Mouse (Mus musculus): ENCODE measurements at regions not wholly inside any gene's neighbourhood (a gene's known extent, or its start where the extent isn't known, plus 50 kb on each side); places are given as distances from the start of the nearest gene placed in this dataset.

DNA sequence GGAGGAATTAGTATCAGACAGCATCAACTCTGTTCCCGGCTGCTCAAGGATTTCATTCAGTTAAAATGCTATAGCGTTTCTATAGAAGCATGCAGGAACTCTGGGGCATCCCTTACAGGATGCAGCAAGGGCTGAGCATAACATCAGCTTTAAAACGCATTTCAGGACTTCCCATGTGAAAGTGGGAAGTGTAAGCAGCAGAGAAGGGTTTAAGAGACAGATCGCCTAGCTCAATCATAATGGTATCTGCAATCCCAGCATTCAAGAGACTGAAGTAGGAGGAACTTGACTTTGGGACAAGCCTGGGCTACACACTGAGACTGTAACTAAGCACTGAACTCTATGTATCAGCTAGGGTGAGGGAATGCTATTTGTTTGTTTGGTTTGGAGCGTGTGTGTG, 96.2 kb upstream of the Arhgap32 start:
- Histone ChIP-seq H3K9ac (ENCODE audit: low read depth, low read length) (no peak overlapping the region), H3K9me3 (ENCODE audit: control insufficient read depth, low read length) (no peaks in the 10 kb centered on the region), H3K4me2 (replicated peaks; ENCODE audit: low read depth, low read length) (no peak overlapping the region), H3K4me1 (replicated peaks; ENCODE audit: control insufficient read depth, insufficient read depth, low read length) (peaks cover 4% of the 10 kb centered on the region; the same call in 1 of the 2 replicates), H3K27me3 (ENCODE audit: control insufficient read depth, insufficient read depth, low read length) (no peaks in the 10 kb centered on the region), H3K4me3 (ENCODE audit: low read depth, low read length) (no peak overlapping the region), H3K27ac (ENCODE audit: low read depth, low read length) (no peak overlapping the region), H3K36me3 (ENCODE audit: control insufficient read depth, insufficient read depth, low read length) (no peaks in the 10 kb centered on the region)
- DNase-seq (ENCODE audit: low spot score) (no peak), ATAC-seq (ENCODE audit: low FRiP score) (no peak)
- WGBS = 87% methylated on average over 5 of the region's 5 CpGs

DNA sequence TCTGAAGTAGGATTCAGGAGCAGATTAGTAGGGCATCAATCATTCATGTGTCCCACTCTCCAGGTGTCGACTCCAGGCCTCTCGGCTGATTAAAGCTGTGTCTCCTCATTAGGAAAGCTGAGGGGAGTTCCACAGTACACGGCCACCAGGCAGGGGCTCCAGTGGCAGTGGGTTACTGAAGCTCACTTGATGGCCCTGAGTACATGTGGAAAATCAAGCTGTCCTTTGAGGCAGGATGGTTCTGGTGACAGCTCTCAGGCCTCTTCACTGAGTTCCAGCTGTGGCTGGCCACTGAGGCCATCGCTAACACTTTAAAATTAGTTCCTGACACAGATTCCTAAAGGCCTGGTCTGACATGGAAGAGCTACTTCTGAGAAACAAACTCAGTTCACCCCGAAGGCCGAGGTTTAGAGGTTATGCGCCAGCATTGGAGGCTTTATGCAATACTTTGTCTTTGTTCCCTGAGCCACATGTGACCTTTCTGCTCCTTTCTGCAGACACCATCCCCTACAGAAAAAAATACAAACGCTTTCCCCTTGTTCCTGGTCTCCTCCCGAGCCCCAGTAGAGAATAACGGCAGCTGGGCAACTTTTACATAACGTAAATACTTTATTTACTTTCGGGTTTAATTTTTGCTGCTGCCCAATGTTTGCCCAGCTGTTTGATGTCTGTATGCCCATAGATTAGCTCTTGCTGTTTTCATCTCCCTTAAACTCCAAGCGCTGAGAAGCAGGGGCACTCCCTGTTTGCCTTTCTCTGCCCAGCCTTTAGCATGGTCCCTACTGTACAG, 94.8 kb upstream of the Arhgap32 start:
- no peak for ATAC-seq (ENCODE audit: low FRiP score)
- peak; percentile 30 for DNase-seq (ENCODE audit: low spot score)
- Histone ChIP-seq H3K27ac (ENCODE audit: low read depth, low read length) (0 out of 2 replicates have a peak overlapping the region, but pooled peaks have one; percentile 5), H3K4me2 (replicated peaks; ENCODE audit: low read depth, low read length) (no peak overlapping the region), H3K27me3 (ENCODE audit: control insufficient read depth, insufficient read depth, low read length) (no peaks in the 10 kb centered on the region), H3K9me3 (ENCODE audit: control insufficient read depth, low read length) (no peaks in the 10 kb centered on the region), H3K36me3 (ENCODE audit: control insufficient read depth, insufficient read depth, low read length) (no peaks in the 10 kb centered on the region), H3K4me1 (replicated peaks; ENCODE audit: control insufficient read depth, insufficient read depth, low read length) (peaks cover 4% of the 10 kb centered on the region; the same call in 1 of the 2 replicates), H3K4me3 (ENCODE audit: low read depth, low read length) (no peak overlapping the region), H3K9ac (ENCODE audit: low read depth, low read length) (no peak overlapping the region)
- 28% methylated on average over 13 of the region's 13 CpGs for WGBS

DNA sequence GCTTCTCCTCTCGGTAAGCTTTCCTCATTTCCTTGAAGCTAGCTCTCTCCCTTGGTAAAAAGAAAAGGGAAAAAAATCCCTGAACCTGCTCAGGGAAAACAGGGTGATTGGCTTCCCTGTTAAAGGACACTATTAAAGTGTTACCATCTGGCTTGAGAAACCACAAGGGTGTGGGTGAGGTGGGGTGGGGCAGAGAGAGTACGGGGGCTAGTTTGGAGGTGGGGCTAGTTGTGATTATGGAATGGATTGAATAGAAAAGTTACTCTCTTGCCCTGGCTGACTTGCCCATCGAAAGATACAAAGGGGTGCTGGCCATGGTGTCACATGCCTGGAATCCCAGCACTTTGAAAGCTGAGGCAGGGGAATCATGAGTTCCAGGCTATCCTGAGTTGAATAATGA, 94.2 kb upstream of the Arhgap32 start:
- H3K27ac ChIP-seq (ENCODE audit: low read depth, low read length) = no peak overlapping the region
- H3K4me2 ChIP-seq (replicated peaks; ENCODE audit: low read depth, low read length) = no peak overlapping the region
- no peaks in the 10 kb centered on the region for H3K27me3 ChIP-seq (ENCODE audit: control insufficient read depth, insufficient read depth, low read length)
- DNase-seq (ENCODE audit: low spot score) (no peak), ATAC-seq (ENCODE audit: low FRiP score) (no peak)
- no peak overlapping the region for H3K9ac ChIP-seq (ENCODE audit: low read depth, low read length)
- no peaks in the 10 kb centered on the region for H3K36me3 ChIP-seq (ENCODE audit: control insufficient read depth, insufficient read depth, low read length)
- no peaks in the 10 kb centered on the region for H3K9me3 ChIP-seq (ENCODE audit: control insufficient read depth, low read length)
- peaks cover 4% of the 10 kb centered on the region; the same call in 1 of the 2 replicates for H3K4me1 ChIP-seq (replicated peaks; ENCODE audit: control insufficient read depth, insufficient read depth, low read length)
- 40% methylated on average over 3 of the region's 3 CpGs for WGBS
- H3K4me3 ChIP-seq (ENCODE audit: low read depth, low read length) = no peak overlapping the region

DNA sequence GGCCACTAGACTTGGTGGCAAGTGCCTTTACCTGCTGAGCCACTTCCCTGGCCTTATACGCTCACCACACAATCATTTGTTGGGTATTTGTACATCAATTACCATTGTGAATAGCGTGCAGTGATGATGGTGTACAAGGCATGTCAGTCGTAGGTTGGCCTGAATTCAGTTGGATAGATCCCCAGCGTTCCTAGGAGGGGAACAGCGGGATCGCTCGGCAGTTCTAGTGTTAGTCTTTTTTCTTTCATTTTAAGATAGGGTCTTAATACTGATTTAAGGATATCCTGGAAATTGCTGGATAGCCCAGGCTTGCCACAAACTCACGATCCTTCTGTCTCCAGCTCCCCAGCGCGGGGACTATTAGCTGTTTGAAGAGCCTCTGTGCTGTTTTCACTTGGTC, 92.9 kb upstream of the Arhgap32 start:
- Histone ChIP-seq H3K4me3 (ENCODE audit: low read depth, low read length) (no peak overlapping the region), H3K4me1 (replicated peaks; ENCODE audit: control insufficient read depth, insufficient read depth, low read length) (peaks cover 4% of the 10 kb centered on the region; the same call in 1 of the 2 replicates), H3K36me3 (ENCODE audit: control insufficient read depth, insufficient read depth, low read length) (no peaks in the 10 kb centered on the region), H3K9me3 (ENCODE audit: control insufficient read depth, low read length) (no peaks in the 10 kb centered on the region), H3K4me2 (replicated peaks; ENCODE audit: low read depth, low read length) (no peak overlapping the region), H3K9ac (ENCODE audit: low read depth, low read length) (no peak overlapping the region), H3K27me3 (ENCODE audit: control insufficient read depth, insufficient read depth, low read length) (no peaks in the 10 kb centered on the region), H3K27ac (ENCODE audit: low read depth, low read length) (no peak overlapping the region)
- ATAC-seq (ENCODE audit: low FRiP score) (no peak), DNase-seq (ENCODE audit: low spot score) (no peak)
- 92% methylated on average over 10 of the region's 10 CpGs for WGBS

DNA sequence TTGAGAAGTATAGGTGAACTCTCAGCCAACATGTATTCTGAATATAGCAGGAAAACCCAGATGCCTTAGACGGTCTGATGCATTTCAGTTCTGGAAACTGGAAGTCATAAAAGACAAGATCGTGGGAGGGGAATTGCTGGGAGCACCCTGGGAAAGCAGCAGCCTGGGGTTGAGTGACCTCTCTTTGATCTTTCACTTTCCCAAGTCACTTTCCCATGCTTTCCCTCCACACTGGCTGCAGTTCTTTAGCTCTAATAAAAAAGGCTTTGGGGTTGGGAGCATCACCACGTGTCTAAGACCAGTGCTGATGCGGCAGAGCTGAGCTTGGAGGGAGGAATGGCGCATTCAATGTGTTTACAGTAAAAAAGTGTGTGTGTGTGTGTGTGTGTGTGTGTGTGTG, 91.2 kb upstream of the Arhgap32 start:
- no peak overlapping the region for H3K9ac ChIP-seq (ENCODE audit: low read depth, low read length)
- H3K36me3 ChIP-seq (ENCODE audit: control insufficient read depth, insufficient read depth, low read length) = no peaks in the 10 kb centered on the region
- no peak overlapping the region for H3K27ac ChIP-seq (ENCODE audit: low read depth, low read length)
- WGBS = 46% methylated on average over 5 of the region's 5 CpGs
- H3K4me2 ChIP-seq (replicated peaks; ENCODE audit: low read depth, low read length) = no peak overlapping the region
- no peak for ATAC-seq (ENCODE audit: low FRiP score)
- H3K4me1 ChIP-seq (replicated peaks; ENCODE audit: control insufficient read depth, insufficient read depth, low read length) = peaks cover 4% of the 10 kb centered on the region; the same call in 1 of the 2 replicates
- DNase-seq (ENCODE audit: low spot score) = no peak
- no peaks in the 10 kb centered on the region for H3K9me3 ChIP-seq (ENCODE audit: control insufficient read depth, low read length)
- no peak overlapping the region for H3K4me3 ChIP-seq (ENCODE audit: low read depth, low read length)
- H3K27me3 ChIP-seq (ENCODE audit: control insufficient read depth, insufficient read depth, low read length) = no peaks in the 10 kb centered on the region

DNA sequence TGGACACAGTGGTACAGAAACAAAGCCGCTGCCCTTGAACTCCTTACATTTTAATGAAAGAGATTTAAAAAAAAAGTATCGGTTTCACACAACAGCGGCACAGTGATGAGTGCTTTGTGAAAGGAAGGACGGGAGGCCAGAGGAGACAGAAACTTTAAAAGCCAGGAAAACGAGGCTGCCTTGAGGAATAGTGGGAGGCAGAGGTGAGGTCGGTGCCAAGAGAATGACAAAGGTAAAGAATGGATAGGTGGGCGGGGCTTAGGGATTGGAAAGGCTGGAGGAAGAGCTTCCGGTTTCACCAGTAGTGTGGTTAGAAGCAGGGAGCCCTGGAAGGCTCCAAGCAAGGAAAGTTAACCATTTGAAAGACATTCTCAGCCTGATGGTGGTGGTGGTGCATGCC, 88.0 kb upstream of the Arhgap32 start:
- Histone ChIP-seq H3K27ac (ENCODE audit: low read depth, low read length) (no peak overlapping the region), H3K9me3 (ENCODE audit: control insufficient read depth, low read length) (no peaks in the 10 kb centered on the region), H3K4me3 (ENCODE audit: low read depth, low read length) (no peak overlapping the region), H3K9ac (ENCODE audit: low read depth, low read length) (no peak overlapping the region; the same call in 1 of the 2 replicates), H3K4me1 (replicated peaks; ENCODE audit: control insufficient read depth, insufficient read depth, low read length) (no peaks in the 10 kb centered on the region), H3K27me3 (ENCODE audit: control insufficient read depth, insufficient read depth, low read length) (no peaks in the 10 kb centered on the region), H3K4me2 (replicated peaks; ENCODE audit: low read depth, low read length) (no peak overlapping the region), H3K36me3 (ENCODE audit: control insufficient read depth, insufficient read depth, low read length) (no peaks in the 10 kb centered on the region)
- ATAC-seq (ENCODE audit: low FRiP score) (no peak), DNase-seq (ENCODE audit: low spot score) (no peak)
- WGBS = 28% methylated on average over 8 of the region's 8 CpGs

DNA sequence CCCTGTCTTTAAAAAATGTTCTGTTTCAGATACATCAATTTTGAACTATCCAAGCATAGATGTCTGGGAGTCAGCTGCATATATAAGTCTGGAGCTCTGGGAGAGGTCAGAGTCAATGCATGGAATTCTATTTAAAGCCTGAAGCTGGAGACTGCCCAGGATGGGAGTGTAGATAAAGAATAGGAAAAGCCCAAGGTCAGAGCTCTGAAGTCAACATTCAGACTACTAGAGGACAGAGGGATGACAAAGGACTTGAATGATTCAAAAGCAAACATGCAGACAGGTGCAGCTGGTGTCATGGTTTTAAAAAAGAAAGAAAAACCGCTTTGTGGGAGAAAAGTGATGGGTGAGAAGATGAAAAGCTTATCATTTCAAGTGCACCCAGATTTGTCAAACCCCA, 86.9 kb upstream of the Arhgap32 start:
- DNase-seq (ENCODE audit: low spot score) (no peak), ATAC-seq (ENCODE audit: low FRiP score) (no peak)
- 77% methylated on average over 1 of the region's 1 CpGs for WGBS
- Histone ChIP-seq H3K4me2 (replicated peaks; ENCODE audit: low read depth, low read length) (no peak overlapping the region), H3K4me3 (ENCODE audit: low read depth, low read length) (no peak overlapping the region), H3K9ac (ENCODE audit: low read depth, low read length) (no peak overlapping the region), H3K27me3 (ENCODE audit: control insufficient read depth, insufficient read depth, low read length) (no peaks in the 10 kb centered on the region), H3K27ac (ENCODE audit: low read depth, low read length) (no peak overlapping the region), H3K9me3 (ENCODE audit: control insufficient read depth, low read length) (no peaks in the 10 kb centered on the region), H3K36me3 (ENCODE audit: control insufficient read depth, insufficient read depth, low read length) (no peaks in the 10 kb centered on the region), H3K4me1 (replicated peaks; ENCODE audit: control insufficient read depth, insufficient read depth, low read length) (no peaks in the 10 kb centered on the region)

DNA sequence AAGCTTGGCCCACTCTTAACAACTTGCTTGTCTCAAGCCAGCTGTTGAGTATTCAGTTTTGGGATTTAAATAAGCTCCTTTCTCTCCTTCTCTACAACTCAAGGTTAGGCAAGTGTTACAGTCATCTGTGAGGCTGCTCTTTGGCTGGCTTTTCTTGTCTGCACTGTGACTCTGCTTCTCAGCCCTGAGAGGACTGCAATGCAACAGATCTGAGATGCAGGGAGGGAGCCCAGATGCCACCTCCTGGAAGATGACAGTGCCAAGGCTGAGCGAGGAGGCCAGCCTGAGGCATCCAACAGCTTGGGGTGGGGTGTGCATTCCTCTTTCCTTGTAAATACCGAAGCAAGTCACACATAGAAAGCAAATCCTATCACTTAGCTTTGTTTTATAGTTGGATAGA, 86.2 kb upstream of the Arhgap32 start:
- DNase-seq (ENCODE audit: low spot score) = no peak
- Histone ChIP-seq H3K9me3 (ENCODE audit: control insufficient read depth, low read length) (no peaks in the 10 kb centered on the region), H3K4me2 (replicated peaks; ENCODE audit: low read depth, low read length) (no peak overlapping the region), H3K9ac (ENCODE audit: low read depth, low read length) (no peak overlapping the region), H3K27ac (ENCODE audit: low read depth, low read length) (no peak overlapping the region), H3K4me1 (replicated peaks; ENCODE audit: control insufficient read depth, insufficient read depth, low read length) (no peaks in the 10 kb centered on the region), H3K27me3 (ENCODE audit: control insufficient read depth, insufficient read depth, low read length) (no peaks in the 10 kb centered on the region), H3K36me3 (ENCODE audit: control insufficient read depth, insufficient read depth, low read length) (no peaks in the 10 kb centered on the region), H3K4me3 (ENCODE audit: low read depth, low read length) (no peak overlapping the region)
- ATAC-seq (ENCODE audit: low FRiP score) = no peak
- 68% methylated on average over 2 of the region's 2 CpGs for WGBS

DNA sequence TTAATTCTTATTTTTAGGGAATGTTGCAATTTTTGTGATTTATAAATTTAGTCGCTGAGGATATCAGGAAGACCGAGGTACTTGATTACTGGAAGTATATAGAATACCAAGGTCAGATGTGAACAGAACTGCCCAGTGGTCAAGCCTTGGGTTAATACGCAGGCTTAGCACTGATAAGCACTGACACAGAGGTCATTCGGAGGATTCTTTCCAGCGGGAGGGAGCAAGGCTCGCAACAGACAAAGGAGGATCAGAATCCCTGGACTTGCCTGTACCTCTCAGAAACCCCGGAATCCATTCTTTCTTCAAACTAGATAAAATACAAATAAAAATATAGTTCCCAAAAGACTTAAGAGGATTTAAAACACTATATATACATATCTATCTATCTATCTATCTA, 85.7 kb upstream of the Arhgap32 start:
- DNase-seq (ENCODE audit: low spot score) = no peak
- Histone ChIP-seq H3K4me3 (ENCODE audit: low read depth, low read length) (no peak overlapping the region), H3K9me3 (ENCODE audit: control insufficient read depth, low read length) (no peaks in the 10 kb centered on the region), H3K4me1 (replicated peaks; ENCODE audit: control insufficient read depth, insufficient read depth, low read length) (no peaks in the 10 kb centered on the region), H3K27me3 (ENCODE audit: control insufficient read depth, insufficient read depth, low read length) (no peaks in the 10 kb centered on the region), H3K36me3 (ENCODE audit: control insufficient read depth, insufficient read depth, low read length) (no peaks in the 10 kb centered on the region), H3K9ac (ENCODE audit: low read depth, low read length) (no peak overlapping the region), H3K27ac (ENCODE audit: low read depth, low read length) (no peak overlapping the region), H3K4me2 (replicated peaks; ENCODE audit: low read depth, low read length) (no peak overlapping the region)
- no peak for ATAC-seq (ENCODE audit: low FRiP score)
- WGBS = 80% methylated on average over 7 of the region's 7 CpGs
